Mouse (Mus musculus): Measurements from ENCODE around the gene Abca13.

The Abca13 gene

DNA sequence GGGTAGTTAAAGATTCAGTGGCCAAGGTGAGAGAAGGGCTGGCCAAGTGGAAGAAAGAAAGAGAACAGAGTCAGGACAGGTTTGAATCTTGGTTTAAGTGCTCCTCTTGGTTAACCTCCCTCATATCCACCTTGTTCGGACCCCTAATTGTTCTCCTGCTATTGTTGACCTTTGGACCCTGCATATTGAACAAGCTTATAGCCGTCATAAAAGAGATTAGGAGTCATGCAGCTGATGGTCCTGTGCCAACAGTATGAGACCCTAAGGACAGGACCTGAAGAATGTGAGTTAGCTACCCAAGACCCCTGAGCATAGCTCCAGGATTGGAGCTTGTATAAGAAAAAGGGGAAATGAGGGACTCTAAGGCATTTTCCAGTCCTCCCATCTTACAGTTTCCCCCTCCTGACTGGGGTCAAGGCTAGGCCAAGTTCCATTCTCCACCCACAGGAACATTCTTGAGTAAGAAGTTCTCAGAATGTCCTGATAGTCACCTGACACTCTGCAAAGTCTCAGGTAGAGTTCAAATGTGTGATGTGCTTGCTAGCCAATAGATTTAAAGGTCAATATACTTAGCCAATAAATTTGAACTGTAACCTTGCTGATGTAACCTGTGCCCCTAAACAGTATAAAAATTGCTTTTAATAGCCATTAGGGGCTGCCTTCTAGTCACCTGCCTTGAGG, 536.2 kb downstream of the Abca13 start:
- TF ChIP-seq GATA4 (IDR thresholded peaks at IDR 0.05; ENCODE audit: insufficient replicate concordance, low read length) = no peak

DNA sequence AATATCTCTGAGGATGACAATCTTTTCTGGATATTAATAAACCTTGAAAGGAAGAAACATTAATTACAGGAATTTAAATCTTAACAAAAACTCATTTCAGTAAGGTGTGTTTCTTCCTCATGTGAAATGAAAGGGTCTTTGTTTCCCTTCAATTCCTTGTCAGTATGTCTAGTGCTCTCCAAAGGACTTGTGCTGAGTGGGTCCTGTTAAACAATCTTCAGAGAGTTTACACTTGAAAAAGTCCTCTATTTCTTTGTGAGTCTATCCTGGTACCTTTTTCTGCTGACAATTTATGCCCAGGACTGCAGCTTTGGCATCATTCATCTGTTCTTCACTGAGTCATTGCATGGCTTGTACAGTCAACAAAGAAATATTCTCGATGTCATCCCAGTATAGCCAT, 539.6 kb downstream of the Abca13 start:
- no peak for TF ChIP-seq GATA4 (IDR thresholded peaks at IDR 0.05; ENCODE audit: insufficient replicate concordance, low read length)
